Mouse (Mus musculus) neutrophil, adult 5-6 weeks (primary cell): ENCODE data around the gene Krt2. TPM values are rescaled to one million over a fixed set of nuclear protein-coding genes. Genes with fewer than 3 reads are reported as not detected.

Experiments used
- ATAC-seq: fragments of 151-379, 151-347 bp; 2 replicates; pipeline ENCODE4 v1.8.0; 2017; ENCODE audit warnings: mild to moderate bottlenecking, moderate TSS enrichment; ENCODE audit not compliant: insufficient number of reproducible peaks, poor library complexity, low FRiP score, severe bottlenecking; ENCODE audit errors: extremely low read depth
- total RNA-seq: library from RNA; stranded (forward); fragments of 200-1000 nt; gene quantifications from 2 replicates; pipeline ENCODE4 v1.2.3, GENCODE M21; 2017

The Krt2 gene
- not detected in 2 replicates for total RNA-seq

- no peak for ATAC-seq
Observed at GRCm38 (mm10) chr15:101817875-101818274, at the start of gene Krt2. Gene Krt2 (minus strand): TSS chr15:101818169.

- no peak for ATAC-seq
Observed at GRCm38 (mm10) chr15:101866754-101867153, 48.8 kb upstream of the Krt2 start.

GRCm38 (mm10) chr15:101860421-101861130 lies 42.6 kb upstream of the Krt2 start:
- ATAC-seq: no peak

- ATAC-seq: no peak
Observed at GRCm38 (mm10) chr15:101859735-101860170, 41.8 kb upstream of the Krt2 start.

GRCm38 (mm10) chr15:101858673-101859425 lies 40.9 kb upstream of the Krt2 start:
- no peak for ATAC-seq

GRCm38 (mm10) chr15:101856696-101857095 lies 38.7 kb upstream of the Krt2 start:
- no peak for ATAC-seq

- no peak for ATAC-seq
Observed at GRCm38 (mm10) chr15:101855732-101856131, 37.8 kb upstream of the Krt2 start.

- ATAC-seq: no peak
Observed at GRCm38 (mm10) chr15:101854294-101854693, 36.3 kb upstream of the Krt2 start.

GRCm38 (mm10) chr15:101852571-101852970 lies 34.6 kb upstream of the Krt2 start:
- ATAC-seq: no peak

- ATAC-seq: no peak
Observed at GRCm38 (mm10) chr15:101850694-101851093, 32.7 kb upstream of the Krt2 start, which contains the start of gene Krt1. Gene Krt1 (minus strand): TSS chr15:101850794.

- ATAC-seq: no peak
Observed at GRCm38 (mm10) chr15:101845971-101846403, 28.0 kb upstream of the Krt2 start.

GRCm38 (mm10) chr15:101843192-101843591 lies 25.2 kb upstream of the Krt2 start:
- ATAC-seq: no peak

GRCm38 (mm10) chr15:101834784-101835328 lies 16.9 kb upstream of the Krt2 start:
- no peak for ATAC-seq

GRCm38 (mm10) chr15:101833131-101833530 lies 15.2 kb upstream of the Krt2 start:
- ATAC-seq: no peak

- ATAC-seq: no peak
Observed at GRCm38 (mm10) chr15:101829441-101829840, 11.5 kb upstream of the Krt2 start.

- no peak for ATAC-seq
Observed at GRCm38 (mm10) chr15:101821786-101822185, 3.8 kb upstream of the Krt2 start.

GRCm38 (mm10) chr15:101803052-101803822 lies 14.7 kb downstream of the Krt2 start:
- ATAC-seq: no peak

- no peak for ATAC-seq
Observed at GRCm38 (mm10) chr15:101802296-101802835, 15.6 kb downstream of the Krt2 start, which contains the start of gene Krt73. Gene Krt73 (minus strand): TSS chr15:101802346.

- ATAC-seq: no peak
Observed at GRCm38 (mm10) chr15:101790867-101791266, 27.1 kb downstream of the Krt2 start.
